Mouse (Mus musculus): ENCODE measurements around the gene Pgbd1. TPM values are rescaled to one million over a fixed set of nuclear protein-coding genes. Genes with fewer than 3 reads are reported as not detected.

Pgbd1 gene
- total RNA-seq, 2 experiments from 2014 or later = 1.3 to 1.8 TPM

Small RNAs within 50 kb of the gene (microRNA-seq; reads per million reads assigned to microRNA genes)
- gene Mir1896 (0 reads per million in 2 experiments), gene Mir6942 (1.6 to 2.7 reads per million in 2 experiments)

Other genes with a start within 250 kb of the Pgbd1 start
- gene Gpx5, start 148.3 kb downstream of the Pgbd1 start, total RNA-seq (2021) = not detected
- under 1 TPM in 1 of 2 experiments, not detected in 1; 0.30 TPM for gene Gpx6, start 128.9 kb downstream of the Pgbd1 start, total RNA-seq (2021)
- gene Olfr1367, start 94.1 kb downstream of the Pgbd1 start, total RNA-seq (2021) = not detected
- gene Zscan12, start 78.2 kb downstream of the Pgbd1 start, total RNA-seq (2021) = 1 to 10 TPM; 6.9 to 7.7 TPM
- gene Zkscan3, start 38.3 kb downstream of the Pgbd1 start, total RNA-seq (2021) = 10 to 100 TPM; 38.3 to 40.1 TPM
- gene Zscan26, start 12.7 kb upstream of the Pgbd1 start, total RNA-seq (2021) = 10 to 100 TPM; 33.9 to 39.7 TPM
- gene Nkapl, start 27.5 kb upstream of the Pgbd1 start, total RNA-seq (2021) = 1 to 10 TPM in 1 of 2 experiments, under 1 TPM in 1; 0.76 to 1.3 TPM
- gene Zkscan4, start 37.8 kb upstream of the Pgbd1 start, total RNA-seq (2021) = 1 to 10 TPM; 7.2 to 7.3 TPM
- not detected for gene Gm10065, start 38.4 kb upstream of the Pgbd1 start, total RNA-seq (2021)
- gene AK157302, start 54.2 kb upstream of the Pgbd1 start, total RNA-seq (2021) = 10 to 100 TPM; 18.1 to 19.7 TPM
- 10 to 100 TPM; 59.6 to 63.4 TPM for gene Gm11273, start 60.4 kb upstream of the Pgbd1 start, total RNA-seq (2021)
- gene Zkscan8, start 90.1 kb upstream of the Pgbd1 start, total RNA-seq (2021) = 10 to 100 TPM; 12.7 to 13.2 TPM
- not detected for gene Olfr1366, start 101.8 kb upstream of the Pgbd1 start, total RNA-seq (2021)
- not detected for gene Olfr1535, start 118.8 kb upstream of the Pgbd1 start, total RNA-seq (2021)
- not detected for gene Olfr1364, start 140.7 kb upstream of the Pgbd1 start, total RNA-seq (2021)
- gene Olfr1362, start 173.0 kb upstream of the Pgbd1 start, total RNA-seq (2021) = not detected
- not detected for gene Olfr11, start 201.5 kb upstream of the Pgbd1 start, total RNA-seq (2021)
- not detected for gene Olfr1361, start 222.3 kb upstream of the Pgbd1 start, total RNA-seq (2021)
- gene Olfr1360, start 236.3 kb upstream of the Pgbd1 start, total RNA-seq (2021) = not detected

Data from left cerebral cortex, postnatal 14 days (tissue).